Mouse (Mus musculus) kidney, embryonic 16.5 days (tissue): ENCODE measurements around the gene Olfr591. TPM values are rescaled to one million over a fixed set of nuclear protein-coding genes. Genes with fewer than 3 reads are reported as not detected.

ENCODE experiments used
- polyA plus RNA-seq: library from polyadenylated mRNA; unstranded; fragments of >200 nt; fragmentation: Nextera tagmentation; extraction: Ambion mirVana; gene quantifications from 2 replicates; pipeline ENCODE4 v1.2.1, GENCODE M21; 2015

Gene Olfr591
- polyA plus RNA-seq, 1 experiment from 2014 or later: not detected

Other genes starting within 250 kb of the Olfr591 start
- gene Olfr573-ps1, start 235.8 kb downstream of the Olfr591 start, polyA plus RNA-seq: not detected in 2 replicates
- gene Olfr574, start 229.9 kb downstream of the Olfr591 start, polyA plus RNA-seq: not detected in 2 replicates
- not detected in 2 replicates for gene Olfr575, start 219.6 kb downstream of the Olfr591 start, polyA plus RNA-seq
- not detected in 2 replicates for gene Olfr576, start 215.7 kb downstream of the Olfr591 start, polyA plus RNA-seq
- not detected in 2 replicates for gene Olfr577, start 202.4 kb downstream of the Olfr591 start, polyA plus RNA-seq
- not detected in 2 replicates for gene Olfr578, start 189.0 kb downstream of the Olfr591 start, polyA plus RNA-seq
- gene Olfr582, start 140.3 kb downstream of the Olfr591 start, polyA plus RNA-seq: not detected in 2 replicates
- not detected in 2 replicates for gene Olfr583, start 127.0 kb downstream of the Olfr591 start, polyA plus RNA-seq
- gene Olfr584, start 96.5 kb downstream of the Olfr591 start, polyA plus RNA-seq: not detected in 2 replicates
- not detected in 2 replicates for gene Olfr585, start 80.6 kb downstream of the Olfr591 start, polyA plus RNA-seq
- not detected in 2 replicates for gene Olfr586, start 52.7 kb downstream of the Olfr591 start, polyA plus RNA-seq
- gene Olfr588-ps1, start 37.5 kb downstream of the Olfr591 start, polyA plus RNA-seq: not detected in 2 replicates
- not detected in 2 replicates for gene Olfr589, start 22.0 kb downstream of the Olfr591 start, polyA plus RNA-seq
- not detected in 2 replicates for gene Olfr592, start 6.5 kb upstream of the Olfr591 start, polyA plus RNA-seq
- gene Olfr593, start 33.5 kb upstream of the Olfr591 start, polyA plus RNA-seq: not detected in 2 replicates
- gene Olfr594, start 38.7 kb upstream of the Olfr591 start, polyA plus RNA-seq: not detected in 2 replicates
- not detected in 2 replicates for gene Usp17ld, start 74.2 kb upstream of the Olfr591 start, polyA plus RNA-seq
- gene Olfr596, start 127.3 kb upstream of the Olfr591 start, polyA plus RNA-seq: not detected in 2 replicates
- gene Olfr597, start 138.0 kb upstream of the Olfr591 start, polyA plus RNA-seq: not detected in 2 replicates
- not detected in 2 replicates for gene Olfr598, start 145.2 kb upstream of the Olfr591 start, polyA plus RNA-seq
- not detected in 2 replicates for gene Olfr599, start 157.6 kb upstream of the Olfr591 start, polyA plus RNA-seq
- gene Olfr600, start 171.3 kb upstream of the Olfr591 start, polyA plus RNA-seq: not detected in 2 replicates
- not detected in 2 replicates for gene Olfr601, start 184.3 kb upstream of the Olfr591 start, polyA plus RNA-seq
- gene Olfr603, start 207.8 kb upstream of the Olfr591 start, polyA plus RNA-seq: not detected in 2 replicates
- gene Usp17lc, start 236.7 kb upstream of the Olfr591 start, polyA plus RNA-seq: not detected in 2 replicates